Mouse (Mus musculus) erythroblast, embryonic 14.5 days (primary cell): ENCODE data around the gene Olfml1.

ENCODE experiments used
- GATA1 ChIP-seq: IDR thresholded peaks from 2 replicates; pipeline ENCODE4 v1.6.1; 2012; ENCODE audit warnings: low read length, inconsistent platforms, mixed read lengths
- TAL1 ChIP-seq: IDR thresholded peaks from 3 replicates; pipeline ENCODE4 v1.6.1; 2012; ENCODE audit warnings: low read length, inconsistent platforms, mixed read lengths

GRCm38 (mm10) chr7:107625061-107625460, 57.8 kb downstream of the Olfml1 start, which contains the start of gene 5330417H12Rik:
- no peak for TF ChIP-seq GATA1
- TF ChIP-seq TAL1, result no peak
